Mouse (Mus musculus) retina, embryonic 14.5 days (tissue): ENCODE results near the gene Cog5.

Experiments
- DNase-seq: peaks from one replicate; pipeline ENCODE4 v3.0.0-alpha.2; 2015; ENCODE audit warnings: low spot score

Cog5 gene

DNA sequence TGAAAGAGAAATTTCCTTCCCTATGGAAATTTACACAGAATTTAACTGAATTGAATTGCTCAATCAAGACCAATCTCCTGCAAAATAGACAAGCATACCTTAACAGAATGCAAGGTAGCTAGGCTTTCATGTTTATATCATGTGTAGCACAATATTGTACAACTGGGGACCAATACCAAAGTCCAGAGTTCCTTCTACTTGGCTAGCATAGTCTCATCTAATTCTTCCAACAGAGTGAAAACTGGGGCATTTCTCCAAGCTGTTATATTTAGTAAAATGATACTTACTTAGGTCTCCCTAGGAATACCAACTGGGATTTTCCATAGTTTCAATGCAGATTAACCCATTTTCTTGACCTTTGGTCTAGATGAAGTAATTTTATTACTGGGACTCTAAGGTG, 284.4 kb downstream of the Cog5 start:
- DNase-seq = no peak

DNA sequence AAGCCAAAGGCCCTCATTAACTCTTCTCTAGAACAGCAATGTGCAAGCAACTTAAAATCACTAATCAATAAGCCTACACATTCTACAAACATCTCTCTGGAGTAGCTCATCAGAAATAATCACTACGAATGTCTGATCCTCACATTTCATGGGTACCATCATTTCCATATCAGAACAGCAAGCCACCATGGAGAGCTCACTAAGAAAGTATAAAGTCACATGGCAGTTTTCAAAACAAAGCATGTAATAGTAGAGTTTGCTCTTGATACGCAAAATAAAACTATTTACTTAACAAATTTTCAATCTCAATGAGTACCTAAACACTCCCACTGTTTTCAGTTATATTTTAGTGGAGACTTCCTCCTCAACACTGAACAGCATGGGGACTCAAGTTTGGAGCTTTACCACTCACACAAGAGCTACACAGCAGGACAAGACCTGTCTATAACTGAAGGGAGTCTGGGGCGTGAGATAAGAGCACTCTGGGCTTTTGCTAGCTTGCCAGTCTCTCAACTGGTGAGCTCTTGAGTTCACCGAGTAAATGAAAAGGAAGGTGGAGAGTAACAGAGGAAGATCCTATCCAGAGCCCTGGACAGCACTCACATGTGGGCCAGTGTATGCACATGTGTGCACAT, 288.5 kb downstream of the Cog5 start:
- no peak for DNase-seq

DNA sequence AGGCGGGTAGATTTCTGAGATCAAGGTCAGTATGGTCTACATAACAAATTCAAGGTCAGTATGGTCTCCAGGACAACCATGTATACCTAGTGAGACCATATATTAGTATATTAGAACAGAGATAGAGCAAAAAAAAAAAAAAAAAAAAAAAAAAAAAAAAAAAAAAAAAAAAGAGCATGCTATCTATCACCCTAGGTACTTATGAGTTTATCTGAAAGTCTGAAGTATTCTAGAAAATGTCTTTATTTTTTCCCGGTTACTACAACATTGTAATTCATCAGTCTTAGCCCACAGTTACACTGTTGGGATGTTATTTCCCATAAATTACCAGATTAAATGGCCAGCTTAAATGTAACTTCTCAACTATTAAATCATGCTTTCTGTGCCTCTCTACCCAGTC, 289.7 kb downstream of the Cog5 start:
- DNase-seq = no peak

DNA sequence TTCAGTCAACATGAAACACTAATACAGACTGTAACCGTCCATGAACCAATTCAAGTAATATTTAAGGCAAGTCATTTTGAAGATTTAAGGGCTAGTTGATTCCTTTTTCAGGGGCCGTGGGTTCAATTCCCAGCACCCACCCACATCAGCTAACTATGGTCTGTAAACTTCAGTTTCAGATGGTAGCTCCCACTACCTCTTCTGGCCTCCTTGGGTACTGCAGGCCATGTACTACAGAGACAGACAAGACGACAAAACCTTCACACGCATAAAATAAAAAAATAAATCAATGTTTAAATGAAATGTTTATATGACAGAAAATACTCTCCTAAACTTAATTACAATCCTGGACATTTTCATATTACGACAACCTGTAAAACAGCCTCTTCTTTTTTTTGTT, 292.8 kb downstream of the Cog5 start:
- DNase-seq = no peak

DNA sequence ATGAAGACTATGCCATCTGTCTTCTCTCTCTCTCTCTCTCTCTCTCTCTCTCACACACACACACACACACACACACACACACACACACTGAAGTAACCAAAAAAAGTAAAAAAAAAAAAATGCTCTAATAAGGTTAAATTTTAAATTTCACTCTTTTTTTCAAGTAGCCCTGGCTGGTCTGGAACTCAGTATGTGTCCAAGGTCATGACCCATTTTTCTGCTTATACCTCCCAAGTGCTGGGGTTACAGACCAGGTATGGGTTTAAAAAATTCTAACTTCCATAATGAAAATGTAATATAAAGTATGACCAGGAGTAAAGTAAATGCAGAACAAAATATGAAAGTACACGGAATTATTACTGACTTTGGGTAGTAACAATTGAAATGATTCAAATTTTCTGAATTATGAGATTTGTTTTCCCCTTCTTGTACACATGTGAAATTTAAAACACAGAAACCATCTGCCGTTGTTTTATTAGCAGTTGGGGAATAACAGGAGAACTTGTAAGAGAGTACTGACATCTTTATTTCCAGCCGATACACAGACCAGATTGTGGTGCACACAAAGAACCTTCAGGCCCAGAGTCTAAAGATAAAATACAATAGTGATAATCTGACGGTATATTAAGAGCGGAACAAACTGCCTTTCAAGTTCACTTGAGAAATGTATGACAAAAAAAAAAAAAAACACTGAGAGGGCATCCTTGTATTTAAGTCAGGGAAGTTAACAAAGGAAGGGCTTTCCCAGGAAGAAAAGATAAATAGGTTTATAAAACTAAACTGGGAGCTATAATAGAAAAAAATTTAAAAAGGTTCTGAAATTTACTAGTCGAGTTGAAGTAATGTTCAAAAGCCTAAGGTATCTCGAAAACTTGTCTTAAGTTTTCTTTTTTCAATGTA, 293.7 kb downstream of the Cog5 start:
- no peak for DNase-seq

DNA sequence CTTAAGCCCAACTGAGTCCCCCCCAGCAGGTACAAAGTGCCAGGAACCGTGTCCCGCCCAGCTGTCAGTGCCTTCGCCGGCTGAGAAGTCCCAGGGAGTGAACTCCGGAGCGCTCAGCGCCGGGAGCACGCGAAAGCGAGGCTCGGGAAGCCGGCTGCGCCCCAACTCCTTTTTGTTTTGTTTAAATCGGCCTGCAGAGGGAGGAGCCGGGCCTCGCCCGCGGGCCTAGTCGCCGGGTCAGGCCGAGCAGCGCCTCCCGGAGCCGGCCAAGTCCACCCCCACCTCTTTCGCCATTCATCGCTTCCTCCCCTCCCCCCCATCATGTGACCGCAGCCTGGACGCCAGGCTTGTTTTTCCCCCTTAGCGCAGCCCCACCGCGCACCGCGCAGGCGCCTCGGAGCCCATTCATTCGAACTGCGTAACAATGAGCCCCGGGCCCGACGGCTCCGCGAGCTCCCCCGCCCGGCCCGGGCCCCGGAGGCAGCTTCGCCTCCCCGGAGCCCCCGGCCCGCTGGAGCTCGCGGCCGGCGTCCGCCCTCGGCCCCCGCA, 294.6 kb downstream of the Cog5 start:
- DNase-seq = peak; percentile 95

DNA sequence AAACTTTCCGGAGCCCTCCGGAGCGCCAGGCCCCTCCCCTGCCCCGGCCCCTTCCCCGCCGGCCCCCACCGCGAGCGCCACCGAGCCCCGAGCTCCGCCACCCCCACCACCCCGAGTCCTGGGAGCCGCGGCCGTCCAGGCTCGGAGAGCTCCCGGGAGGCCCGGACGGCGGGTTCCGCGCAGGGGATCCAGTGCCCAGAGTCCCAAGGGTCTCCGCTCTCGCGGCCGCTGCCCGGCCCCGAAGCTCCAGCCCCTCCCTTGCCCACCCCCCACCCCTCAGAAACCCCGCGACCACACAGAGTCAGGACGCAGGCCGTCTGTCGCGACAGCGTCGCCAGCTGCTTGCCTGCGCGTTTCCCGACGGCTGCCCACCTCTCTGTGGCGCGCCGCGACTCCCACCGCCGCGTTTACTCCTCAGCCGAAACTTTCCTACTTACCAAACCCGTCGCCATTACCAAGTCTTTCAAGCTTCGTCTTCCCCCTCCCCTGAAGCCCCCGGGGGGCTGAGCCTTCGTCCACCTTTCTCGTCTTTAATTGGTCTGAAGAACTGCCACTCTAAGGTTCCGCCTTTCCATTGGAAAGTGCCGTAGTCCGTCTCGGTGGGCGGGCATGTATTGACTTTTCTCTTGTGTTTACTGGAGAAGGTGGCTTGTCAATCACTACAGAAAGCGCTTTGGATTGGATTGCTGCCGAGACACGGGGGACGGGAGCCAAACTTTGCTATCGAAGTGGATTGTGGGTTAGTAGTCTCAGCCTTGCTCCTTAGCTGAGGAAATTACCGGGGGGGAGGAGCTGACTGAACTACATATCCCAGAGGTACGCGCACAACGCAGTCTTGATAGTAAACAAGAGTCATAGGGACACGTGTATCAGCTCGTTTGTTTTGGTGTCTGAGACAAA, 295.3 kb downstream of the Cog5 start, which contains the start of gene Hbp1:
Hbp1 (minus strand) TSS at position 777 of the 900 bp plus-strand sequence.
- peak; percentile 100 for DNase-seq

DNA sequence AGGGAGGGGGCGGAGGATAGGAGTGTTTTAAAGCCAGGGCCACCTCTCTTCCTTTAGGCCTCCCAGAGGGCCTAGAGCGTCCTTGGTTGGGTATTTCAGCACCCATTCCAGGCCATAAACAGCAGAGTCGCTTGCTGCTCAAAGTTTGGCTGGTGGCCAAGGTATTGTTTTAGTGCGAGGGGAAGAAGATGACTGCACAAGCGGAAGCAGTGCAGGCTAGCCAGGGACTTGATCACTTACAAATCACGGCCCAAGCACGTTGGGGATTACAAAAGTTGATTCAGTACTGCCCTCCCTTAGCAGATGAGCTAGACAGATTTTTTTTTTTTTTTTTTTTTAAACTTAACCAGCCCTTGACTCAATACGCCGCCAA, 296.0 kb downstream of the Cog5 start:
- DNase-seq = no peak

DNA sequence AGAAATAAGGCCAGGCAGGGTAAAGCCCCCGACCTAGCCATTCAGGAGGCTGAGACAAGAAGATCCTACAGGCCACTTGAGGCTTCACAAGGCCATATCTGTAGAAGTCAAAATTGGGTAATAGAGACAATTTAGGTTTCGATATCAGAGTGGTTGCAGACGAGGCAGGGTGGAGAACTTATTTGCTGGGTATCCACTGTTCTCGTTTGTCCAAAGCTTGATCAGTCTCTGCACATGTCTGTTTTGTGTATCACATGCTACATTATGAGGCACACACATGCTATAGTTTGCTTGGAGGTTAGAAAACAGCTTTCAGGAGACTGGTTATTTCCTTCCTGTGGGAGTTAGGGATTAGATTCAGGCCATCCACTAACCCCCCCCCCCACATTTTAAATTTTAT, 301.2 kb downstream of the Cog5 start:
- no peak for DNase-seq

DNA sequence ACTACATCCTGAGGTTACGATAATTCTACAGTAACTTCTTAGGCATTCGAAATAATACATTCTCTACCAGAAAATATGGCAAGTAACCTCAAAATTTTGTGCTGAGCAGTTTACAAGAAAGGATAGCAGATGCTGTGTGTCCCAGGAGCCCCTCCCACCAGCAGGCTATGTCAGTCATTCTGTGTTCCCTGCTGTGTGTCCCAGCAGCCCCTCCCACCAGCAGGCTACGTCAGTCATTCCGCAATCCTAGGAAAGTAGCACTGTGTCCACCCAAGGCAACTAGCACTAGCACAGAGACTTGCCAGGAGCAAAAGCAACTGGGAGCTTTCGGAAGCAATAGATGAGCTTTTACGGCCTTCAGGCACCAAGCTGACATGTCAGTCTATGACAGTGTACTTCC, 309.4 kb downstream of the Cog5 start:
- DNase-seq = no peak

DNA sequence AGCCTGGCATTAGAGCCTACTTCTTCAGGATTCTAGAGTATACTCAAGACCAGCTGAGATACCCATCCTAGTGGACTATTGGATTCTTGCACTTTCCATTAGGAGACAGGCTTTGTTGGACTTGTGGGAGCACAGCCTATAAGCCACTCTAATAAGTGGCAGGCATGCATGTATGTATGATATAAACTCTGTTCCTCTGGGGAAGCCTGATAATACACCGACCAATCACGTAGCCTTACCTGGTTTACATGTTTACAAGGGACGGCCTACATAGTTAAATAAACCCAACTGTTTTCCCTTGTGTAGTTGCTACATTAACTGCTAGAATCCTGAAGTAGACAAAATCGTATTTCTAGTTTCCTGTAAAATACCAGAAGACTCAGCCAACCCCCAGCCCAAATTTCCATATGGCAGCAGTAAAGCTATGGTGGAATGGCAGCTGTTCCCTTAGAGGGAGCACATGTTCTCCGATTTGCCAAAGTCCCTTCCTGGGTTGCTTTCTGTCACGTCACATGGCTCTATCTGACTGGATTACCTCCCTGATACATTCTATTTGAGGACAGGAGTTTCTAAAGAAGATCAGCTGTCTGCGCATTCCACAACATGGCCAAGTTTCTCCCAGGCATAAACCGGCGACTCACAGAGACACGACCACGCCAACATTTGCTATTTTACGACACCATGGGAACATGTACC, 311.0 kb downstream of the Cog5 start:
- no peak for DNase-seq

DNA sequence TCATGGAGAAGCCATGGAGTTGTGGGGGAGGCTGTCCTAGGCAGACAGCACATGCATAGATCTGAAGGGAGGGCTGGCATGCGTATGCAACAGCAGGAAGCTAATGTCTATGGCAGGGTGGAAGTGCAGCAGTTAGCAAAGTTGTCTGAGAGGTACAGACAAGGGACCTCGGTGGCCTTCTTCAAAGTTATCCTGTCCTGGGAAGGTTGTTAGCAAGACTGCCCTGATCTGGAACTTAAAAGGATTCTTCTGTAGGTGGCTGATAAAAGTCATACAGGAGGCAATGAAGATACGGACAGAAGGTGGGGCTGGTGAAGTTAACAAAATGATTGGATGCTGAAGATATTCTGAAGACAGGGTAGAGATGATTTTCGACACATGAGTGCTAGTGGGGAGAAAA, 311.7 kb downstream of the Cog5 start:
- no peak for DNase-seq

DNA sequence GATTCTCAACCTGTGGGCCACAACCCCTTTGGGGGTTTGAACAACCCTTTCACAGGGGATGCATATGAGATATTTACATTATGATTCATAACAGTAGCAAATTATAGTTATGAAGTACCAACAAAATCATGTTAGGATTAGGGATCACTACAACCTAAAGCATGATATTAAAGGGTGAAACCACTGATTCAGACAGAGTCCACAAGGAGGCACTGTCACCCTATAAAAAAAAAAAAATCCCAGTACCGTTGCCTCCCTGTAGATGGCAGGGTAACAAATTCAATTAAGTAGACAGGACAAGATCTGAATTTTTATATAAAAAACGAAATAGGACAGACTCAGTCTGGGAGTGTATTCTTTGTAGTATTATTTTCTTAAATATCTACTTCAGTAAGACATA, 312.9 kb downstream of the Cog5 start:
- peak; percentile 86 for DNase-seq

DNA sequence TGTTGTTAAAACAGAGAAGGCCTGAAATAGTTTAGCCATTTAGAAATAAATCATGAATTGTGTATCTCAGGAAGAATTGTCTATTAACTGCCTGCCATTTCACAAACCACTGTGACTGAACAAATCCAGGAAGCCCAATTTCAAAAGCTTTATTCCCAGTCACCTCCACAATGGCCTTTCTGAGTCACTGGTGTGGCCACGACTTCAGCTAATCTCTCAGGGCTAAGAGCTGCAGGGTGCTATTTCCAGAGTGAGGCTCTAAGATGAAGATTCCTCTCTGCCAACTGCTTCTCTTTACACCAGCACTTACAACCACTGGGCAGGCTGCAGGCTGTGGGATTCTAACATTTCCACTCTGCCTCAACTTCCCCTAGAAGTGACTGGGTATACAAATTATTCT, 314.4 kb downstream of the Cog5 start:
- DNase-seq = no peak

DNA sequence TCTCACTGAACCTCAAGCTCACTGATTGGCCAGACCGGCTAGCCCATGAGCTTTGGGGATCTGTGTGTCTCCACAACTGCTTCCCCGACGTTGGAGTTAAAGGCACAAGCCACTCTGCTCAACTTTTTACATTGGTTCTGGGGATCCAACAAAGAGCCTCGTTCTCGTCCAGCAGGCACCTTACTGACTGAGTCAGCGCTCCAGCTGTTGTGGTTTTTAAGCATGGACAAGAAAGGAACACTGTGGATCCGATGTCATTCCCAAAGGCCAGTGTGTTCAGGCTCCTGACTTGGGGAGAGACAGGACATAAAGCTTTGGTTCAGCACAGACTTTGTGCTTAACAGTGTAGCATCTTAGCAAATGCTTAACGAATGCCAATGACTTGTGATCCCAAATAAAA, 316.9 kb downstream of the Cog5 start:
- DNase-seq = no peak

DNA sequence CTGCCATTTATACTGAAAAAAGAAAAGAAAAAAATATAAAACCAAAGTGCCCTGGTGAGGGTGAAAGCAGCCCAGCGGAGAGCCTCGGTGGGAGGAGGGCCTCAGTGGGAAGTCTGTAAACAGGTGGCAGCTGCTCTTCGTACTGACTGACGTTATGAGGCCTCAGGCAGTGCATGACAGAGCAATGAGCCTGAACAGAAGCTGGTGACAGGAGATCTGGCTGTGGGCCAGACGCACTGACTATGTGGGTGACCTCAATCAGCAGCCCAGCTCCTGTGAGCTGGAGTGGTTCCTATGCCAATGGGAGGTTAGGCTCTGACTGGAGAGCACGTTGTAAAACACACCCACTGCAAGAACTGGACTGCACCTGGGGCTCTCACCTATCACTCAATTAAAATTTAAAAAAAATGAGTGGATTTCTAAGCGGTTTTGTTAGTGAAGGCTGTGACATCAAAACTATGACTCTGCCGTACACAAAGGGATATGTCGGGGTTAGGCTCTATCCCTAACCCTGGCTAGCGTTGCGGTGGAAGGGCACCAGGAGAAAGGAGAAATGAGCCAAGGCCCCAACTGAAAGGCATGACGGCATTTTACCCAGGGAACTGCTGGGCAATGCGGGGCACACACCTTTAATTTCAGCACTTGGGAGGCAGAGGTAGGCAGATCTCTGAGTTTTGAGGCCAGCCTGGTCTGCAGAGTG, 319.0 kb downstream of the Cog5 start:
- DNase-seq = peak; percentile 59

DNA sequence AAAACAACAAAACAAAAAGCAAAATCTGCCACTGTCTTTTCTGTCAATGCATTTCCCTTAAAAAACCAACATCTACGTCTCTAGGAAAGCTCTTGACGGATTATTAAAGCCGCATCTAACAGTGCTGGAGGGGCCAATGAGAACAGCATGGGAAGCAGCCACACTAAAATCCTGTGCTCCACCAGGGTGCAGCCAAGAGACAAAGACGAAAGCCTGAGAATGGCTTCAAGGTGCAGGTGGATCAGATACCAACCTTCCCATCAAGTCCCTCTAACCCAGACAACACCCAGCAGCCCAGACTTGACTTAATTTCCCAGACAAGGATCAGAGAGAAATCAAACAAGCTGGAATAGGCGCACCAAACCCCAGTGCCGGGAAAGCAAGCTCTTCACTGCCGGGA, 321.9 kb downstream of the Cog5 start:
- DNase-seq = peak; percentile 36

DNA sequence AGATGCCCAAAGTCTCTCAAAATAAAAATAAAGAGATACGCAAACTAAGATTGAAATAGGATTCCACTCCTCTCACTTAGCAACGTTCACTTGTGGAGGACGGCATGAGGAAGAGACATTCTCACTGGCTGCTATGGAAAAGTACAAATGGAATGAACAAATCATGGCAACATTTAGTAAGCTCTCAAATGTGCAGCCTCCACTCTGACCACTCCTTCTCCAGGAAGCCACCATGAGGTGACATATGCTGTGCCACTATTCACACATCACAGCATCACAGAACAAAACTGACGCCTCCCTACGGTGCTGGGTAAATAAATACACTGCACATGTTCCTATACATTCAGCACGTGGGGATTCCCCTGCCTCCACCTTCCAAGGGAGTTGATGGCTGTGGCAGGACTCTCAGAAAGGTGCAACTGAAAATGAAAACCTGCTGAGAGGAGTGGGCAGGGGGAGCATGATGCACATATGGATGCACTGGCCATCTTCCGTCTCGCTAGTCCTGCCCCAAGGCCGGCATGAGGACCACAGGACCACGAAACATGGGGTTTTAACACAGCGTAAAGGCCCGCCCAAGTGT, 323.0 kb downstream of the Cog5 start:
- no peak for DNase-seq

DNA sequence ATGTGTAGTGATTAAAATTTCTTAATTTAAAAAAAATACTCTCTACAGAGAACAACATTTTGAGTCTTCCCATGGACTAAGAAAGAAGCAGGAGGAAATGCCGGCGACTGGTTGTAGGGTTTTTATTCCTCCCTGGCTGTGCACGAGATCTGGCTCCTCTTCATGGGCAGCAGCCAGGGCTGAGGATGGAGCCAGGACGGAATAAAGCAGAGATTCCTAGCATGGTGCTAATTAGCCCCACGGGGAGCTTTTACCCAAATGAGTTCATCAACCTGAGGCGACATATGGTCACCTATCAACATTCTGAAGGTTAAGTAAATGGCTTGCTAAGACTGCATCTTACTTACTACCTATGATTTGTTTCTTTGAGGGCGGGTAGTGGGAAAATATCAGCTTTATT, 328.6 kb downstream of the Cog5 start:
- DNase-seq = no peak

DNA sequence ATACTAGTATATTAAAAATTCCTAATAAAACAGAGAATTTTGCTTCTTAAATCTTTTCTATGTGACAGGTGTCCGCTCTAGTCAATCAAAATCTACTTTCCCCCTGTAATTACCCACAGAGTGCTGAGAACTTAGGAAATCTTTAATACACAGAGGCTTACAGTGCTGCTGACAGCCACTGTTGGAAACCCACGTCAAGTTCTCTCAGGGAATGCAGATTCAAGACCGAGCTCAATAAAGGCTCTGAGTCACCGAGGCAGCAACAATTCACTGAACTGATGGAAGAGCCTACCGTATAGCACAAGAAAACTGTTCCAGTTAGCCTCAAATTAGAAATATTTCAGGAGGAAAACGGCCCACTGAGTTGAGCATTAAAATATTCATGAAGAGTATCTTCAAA, 329.1 kb downstream of the Cog5 start:
- DNase-seq = no peak

DNA sequence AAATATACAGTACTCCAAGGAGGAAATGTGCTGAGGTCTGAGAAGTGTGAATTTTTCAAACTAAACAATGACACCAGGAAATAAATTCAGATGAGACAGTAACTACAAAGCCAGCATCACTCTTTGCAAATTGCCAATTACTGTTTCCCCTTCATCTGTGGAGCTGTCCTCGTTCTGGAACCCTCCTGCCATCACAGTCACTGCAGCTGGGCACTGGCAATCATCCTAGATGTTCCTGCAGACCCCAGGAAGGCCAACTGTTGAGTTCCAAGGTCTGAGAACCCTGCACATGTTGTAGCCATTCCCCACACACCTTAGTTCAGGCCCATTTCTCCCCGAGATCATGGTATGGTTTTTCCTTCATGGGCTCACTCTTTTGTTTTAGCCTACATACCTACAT, 329.5 kb downstream of the Cog5 start:
- no peak for DNase-seq
